Mouse (Mus musculus): ENCODE results near the gene Pcbp3. TPM values are rescaled to one million over a fixed set of nuclear protein-coding genes. Genes with fewer than 3 reads are reported as not detected.

Pcbp3 gene
- polyA plus RNA-seq, 1 experiment, result 23.5 TPM

GRCm38 (mm10) chr10:76859355-76860127 is 102.1 kb downstream of the Pcbp3 start:
- DNase-seq, result no peak
- no peaks in the 10 kb centered on the region for H3K36me3 ChIP-seq (ENCODE audit: control insufficient read depth, insufficient read depth, low read length)
- WGBS, result 58% methylated on average over 12 of the region's 12 CpGs
- no peak overlapping the region for H3K4me3 ChIP-seq (ENCODE audit: insufficient read depth, low read depth, low read length)
- H3K27ac ChIP-seq (ENCODE audit: insufficient read depth, low read depth, low read length), result no peak overlapping the region
- TF ChIP-seq POLR2A (IDR thresholded peaks at IDR 0.05; ENCODE audit: low read depth, low read length), result no peak
- no peaks in the 10 kb centered on the region for H3K4me1 ChIP-seq (ENCODE audit: control insufficient read depth, insufficient read depth, low read length)
- H3K27me3 ChIP-seq (replicated peaks; ENCODE audit: control insufficient read depth, insufficient read depth, low read length), result no peaks in the 10 kb centered on the region

- no peaks in the 10 kb centered on the region for H3K4me1 ChIP-seq (ENCODE audit: control insufficient read depth, insufficient read depth, low read length)
- H3K27ac ChIP-seq (ENCODE audit: insufficient read depth, low read depth, low read length), result no peak overlapping the region
- TF ChIP-seq POLR2A (IDR thresholded peaks at IDR 0.05; ENCODE audit: low read depth, low read length) (no peak), CTCF (conservative IDR thresholded peaks at IDR 0.05; ENCODE audit: insufficient read depth, insufficient read length, low read depth, low read length) (no peak)
- no peak overlapping the region for H3K4me3 ChIP-seq (ENCODE audit: insufficient read depth, low read depth, low read length)
- WGBS, result 88% methylated on average over 2 of the region's 2 CpGs
- H3K36me3 ChIP-seq (ENCODE audit: control insufficient read depth, insufficient read depth, low read length), result no peaks in the 10 kb centered on the region
- H3K27me3 ChIP-seq (replicated peaks; ENCODE audit: control insufficient read depth, insufficient read depth, low read length), result no peaks in the 10 kb centered on the region
- DNase-seq, result no peak
Measured at GRCm38 (mm10) chr10:76857879-76858278, 103.8 kb downstream of the Pcbp3 start.

DNA sequence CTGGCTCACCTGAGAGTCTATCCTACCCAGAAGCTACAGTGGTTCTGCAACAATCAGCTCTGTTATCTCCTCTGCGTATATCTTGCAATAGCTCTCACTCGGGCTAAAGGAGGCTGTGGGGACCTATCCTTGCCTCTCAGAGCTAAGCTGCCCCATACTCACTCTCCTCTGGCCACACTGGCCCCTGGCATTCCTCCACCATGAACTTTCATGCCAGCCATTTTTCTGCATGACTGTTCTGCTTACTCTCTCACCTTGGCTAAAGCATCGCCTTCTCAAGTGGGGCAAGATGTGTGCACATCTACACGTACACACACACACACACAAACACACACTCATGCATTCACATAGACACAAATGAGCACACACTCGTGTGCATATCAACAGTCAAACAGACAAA is 115.2 kb downstream of the Pcbp3 start:
- 75% methylated on average over 5 of the region's 5 CpGs for WGBS
- Histone ChIP-seq H3K27me3 (replicated peaks; ENCODE audit: control insufficient read depth, insufficient read depth, low read length) (no peaks in the 10 kb centered on the region), H3K4me3 (ENCODE audit: insufficient read depth, low read depth, low read length) (no peak overlapping the region), H3K36me3 (ENCODE audit: control insufficient read depth, insufficient read depth, low read length) (no peaks in the 10 kb centered on the region; the same call in 1 of the 2 replicates), H3K4me1 (ENCODE audit: control insufficient read depth, insufficient read depth, low read length) (peaks cover 4% of the 10 kb centered on the region), H3K27ac (ENCODE audit: insufficient read depth, low read depth, low read length) (no peak overlapping the region)
- DNase-seq, result peak; percentile 66
- TF ChIP-seq POLR2A (IDR thresholded peaks at IDR 0.05; ENCODE audit: low read depth, low read length), result no peak
- no peak for TF ChIP-seq CTCF (conservative IDR thresholded peaks at IDR 0.05; ENCODE audit: insufficient read depth, insufficient read length, low read depth, low read length)

DNA sequence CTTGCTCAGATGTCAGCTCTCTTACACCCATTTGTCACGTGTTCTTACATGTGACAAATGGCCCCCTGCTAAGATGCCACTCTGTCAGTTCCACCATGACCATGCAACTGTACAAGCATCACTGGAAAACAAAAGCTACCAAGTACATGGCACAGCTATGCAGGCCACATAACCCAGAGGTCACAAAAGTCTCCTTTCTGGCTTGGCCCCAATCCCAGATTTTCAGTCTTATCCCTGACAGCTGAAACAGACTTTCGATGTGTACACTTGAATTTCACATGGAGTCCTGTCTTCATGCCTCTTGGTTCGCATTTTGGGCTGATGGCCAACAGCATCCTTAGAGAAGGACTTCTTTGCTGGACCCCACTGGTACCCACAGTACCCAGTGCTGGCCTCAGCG is 116.8 kb downstream of the Pcbp3 start:
- 70% methylated on average over 4 of the region's 4 CpGs for WGBS
- H3K27ac ChIP-seq (ENCODE audit: insufficient read depth, low read depth, low read length), result no peak overlapping the region
- no peaks in the 10 kb centered on the region for H3K27me3 ChIP-seq (replicated peaks; ENCODE audit: control insufficient read depth, insufficient read depth, low read length)
- peak; percentile 23 for DNase-seq
- H3K4me1 ChIP-seq (ENCODE audit: control insufficient read depth, insufficient read depth, low read length), result peaks cover 9% of the 10 kb centered on the region
- H3K36me3 ChIP-seq (ENCODE audit: control insufficient read depth, insufficient read depth, low read length), result no peaks in the 10 kb centered on the region; the same call in 1 of the 2 replicates
- TF ChIP-seq POLR2A (IDR thresholded peaks at IDR 0.05; ENCODE audit: low read depth, low read length) (no peak), CTCF (conservative IDR thresholded peaks at IDR 0.05; ENCODE audit: insufficient read depth, insufficient read length, low read depth, low read length) (no peak)
- H3K4me3 ChIP-seq (ENCODE audit: insufficient read depth, low read depth, low read length), result no peak overlapping the region

DNA sequence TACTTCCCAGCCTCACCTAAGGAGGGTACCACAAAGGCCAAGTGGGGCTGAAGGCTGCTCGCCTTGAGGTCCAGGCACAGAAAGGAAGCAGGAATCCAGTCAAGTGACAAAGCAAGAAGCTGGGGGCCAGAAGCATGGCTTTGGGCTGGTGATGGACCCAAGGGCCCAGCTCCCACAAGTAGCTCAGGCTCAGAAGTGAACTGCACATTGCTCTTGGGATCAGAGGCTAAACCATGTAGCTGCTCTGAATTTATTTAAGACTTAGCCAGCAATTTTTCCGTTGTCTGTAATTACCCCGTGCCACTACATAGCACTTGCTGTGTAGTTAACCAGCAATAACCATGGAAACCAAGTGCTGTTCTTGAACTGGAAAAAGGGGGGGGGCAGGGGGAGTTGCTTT is 117.3 kb downstream of the Pcbp3 start:
- no peak overlapping the region for H3K27ac ChIP-seq (ENCODE audit: insufficient read depth, low read depth, low read length)
- no peaks in the 10 kb centered on the region for H3K36me3 ChIP-seq (ENCODE audit: control insufficient read depth, insufficient read depth, low read length)
- WGBS, result 52% methylated on average over 3 of the region's 3 CpGs
- no peak for TF ChIP-seq CTCF (conservative IDR thresholded peaks at IDR 0.05; ENCODE audit: insufficient read depth, insufficient read length, low read depth, low read length)
- TF ChIP-seq POLR2A (IDR thresholded peaks at IDR 0.05; ENCODE audit: low read depth, low read length), result no peak
- H3K4me3 ChIP-seq (ENCODE audit: insufficient read depth, low read depth, low read length), result no peak overlapping the region
- no peaks in the 10 kb centered on the region for H3K27me3 ChIP-seq (replicated peaks; ENCODE audit: control insufficient read depth, insufficient read depth, low read length)
- DNase-seq, result peak; percentile 63
- H3K4me1 ChIP-seq (ENCODE audit: control insufficient read depth, insufficient read depth, low read length), result peaks cover 9% of the 10 kb centered on the region

DNA sequence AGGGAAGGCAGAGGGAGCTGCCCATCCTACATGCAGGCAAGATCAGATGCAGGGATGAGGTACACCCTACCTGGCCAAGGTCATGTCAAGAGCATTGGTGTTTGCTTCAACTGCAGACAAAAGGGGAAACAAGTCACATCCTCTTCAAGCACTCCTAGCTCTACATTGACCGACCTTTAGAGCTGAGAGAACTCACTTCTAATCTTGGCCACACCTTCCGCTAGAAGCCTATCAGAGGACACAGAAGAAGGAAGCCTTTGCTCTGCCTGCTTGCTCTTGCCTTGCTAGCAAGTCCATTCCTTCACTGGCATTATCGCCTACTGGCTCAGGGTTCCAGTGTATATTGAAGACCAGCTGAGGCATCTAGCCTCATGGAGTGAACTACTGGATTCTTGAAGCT is 119.6 kb downstream of the Pcbp3 start:
- Histone ChIP-seq H3K27me3 (replicated peaks; ENCODE audit: control insufficient read depth, insufficient read depth, low read length) (no peaks in the 10 kb centered on the region), H3K4me3 (ENCODE audit: insufficient read depth, low read depth, low read length) (no peak overlapping the region), H3K27ac (ENCODE audit: insufficient read depth, low read depth, low read length) (no peak overlapping the region), H3K36me3 (ENCODE audit: control insufficient read depth, insufficient read depth, low read length) (no peaks in the 10 kb centered on the region), H3K4me1 (ENCODE audit: control insufficient read depth, insufficient read depth, low read length) (peaks cover 9% of the 10 kb centered on the region)
- TF ChIP-seq CTCF (conservative IDR thresholded peaks at IDR 0.05; ENCODE audit: insufficient read depth, insufficient read length, low read depth, low read length), result no peak
- TF ChIP-seq POLR2A (IDR thresholded peaks at IDR 0.05; ENCODE audit: low read depth, low read length), result no peak
- WGBS, result 89% methylated on average over 3 of the region's 3 CpGs
- DNase-seq, result no peak

GRCm38 (mm10) chr10:76841220-76841619 is 120.5 kb downstream of the Pcbp3 start:
- H3K36me3 ChIP-seq (ENCODE audit: control insufficient read depth, insufficient read depth, low read length), result no peaks in the 10 kb centered on the region
- H3K27me3 ChIP-seq (replicated peaks; ENCODE audit: control insufficient read depth, insufficient read depth, low read length), result no peaks in the 10 kb centered on the region
- peaks cover 9% of the 10 kb centered on the region for H3K4me1 ChIP-seq (ENCODE audit: control insufficient read depth, insufficient read depth, low read length)
- no peak overlapping the region for H3K27ac ChIP-seq (ENCODE audit: insufficient read depth, low read depth, low read length)
- H3K4me3 ChIP-seq (ENCODE audit: insufficient read depth, low read depth, low read length), result no peak overlapping the region
- TF ChIP-seq CTCF (conservative IDR thresholded peaks at IDR 0.05; ENCODE audit: insufficient read depth, insufficient read length, low read depth, low read length), result no peak
- TF ChIP-seq POLR2A (IDR thresholded peaks at IDR 0.05; ENCODE audit: low read depth, low read length), result no peak
- WGBS, result 100% methylated on average over 1 of the region's 1 CpGs
- DNase-seq, result no peak
